Mouse (Mus musculus) intestine, embryonic 15.5 days (tissue): ENCODE results near the gene Has3. TPM values are rescaled to one million over a fixed set of nuclear protein-coding genes. Genes with fewer than 3 reads are reported as not detected.
"Not testable (repeated sequence)": the region's sequence is repeated elsewhere in the genome, so short reads cannot be mapped to it uniquely, and the experiment has no call there.

Experiments used
- ATAC-seq: fragments of 200-750 bp; cut with Nextera tagmentation; 2 replicates; pipeline ENCODE4 v1.8.0; 2017; ENCODE audit warnings: moderate TSS enrichment, moderate library complexity
- H3K27ac ChIP-seq: fragments of 300-500 bp; sonication (generic); 2 replicates; pipeline ENCODE4 v1.5.1; 2015; ENCODE audit warnings: mild to moderate bottlenecking, inconsistent platforms
- H3K27me3 ChIP-seq: fragments of 300-500 bp; sonication (generic); replicated peaks from 2 replicates; pipeline ENCODE4 v1.6.1; 2015; ENCODE audit warnings: inconsistent platforms
- H3K36me3 ChIP-seq: fragments of 300-500 bp; sonication (generic); 2 replicates; pipeline ENCODE4 v1.6.1; 2015; ENCODE audit warnings: inconsistent platforms
- H3K4me1 ChIP-seq: fragments of 300-500 bp; sonication (generic); replicated peaks from 2 replicates; pipeline ENCODE4 v1.6.1; 2015; ENCODE audit warnings: inconsistent platforms
- H3K4me2 ChIP-seq: fragments of 300-500 bp; sonication (generic); replicated peaks from 2 replicates; pipeline ENCODE4 v1.6.1; 2015; ENCODE audit warnings: mild to moderate bottlenecking, inconsistent platforms
- H3K4me3 ChIP-seq: fragments of 300-500 bp; sonication (generic); replicated peaks from 2 replicates; pipeline ENCODE4 v1.5.1; 2015; ENCODE audit warnings: inconsistent platforms
- H3K9ac ChIP-seq: fragments of 300-500 bp; sonication (generic); 2 replicates; pipeline ENCODE4 v1.6.1; 2015; ENCODE audit warnings: inconsistent platforms
- H3K9me3 ChIP-seq: fragments of 300-500 bp; sonication (generic); 2 replicates; pipeline ENCODE4 v1.6.1; 2016; ENCODE audit warnings: inconsistent platforms
- WGBS: fragments of 180-500 bp; shearing (Covaris S2); methylation state at CpG from one replicate; pipeline ENCODE4 v1.1.7; 2015; 5-methylcytosine and 5-hydroxymethylcytosine counted together
- polyA plus RNA-seq: library from polyadenylated mRNA; unstranded; fragments of >200 nt; fragmentation: Nextera tagmentation; extraction: Ambion mirVana; gene quantifications from 2 replicates; pipeline ENCODE4 v1.2.1, GENCODE M21; 2015

Gene Has3
- polyA plus RNA-seq, 1 experiment from 2014 or later = 0.10 TPM

DNA sequence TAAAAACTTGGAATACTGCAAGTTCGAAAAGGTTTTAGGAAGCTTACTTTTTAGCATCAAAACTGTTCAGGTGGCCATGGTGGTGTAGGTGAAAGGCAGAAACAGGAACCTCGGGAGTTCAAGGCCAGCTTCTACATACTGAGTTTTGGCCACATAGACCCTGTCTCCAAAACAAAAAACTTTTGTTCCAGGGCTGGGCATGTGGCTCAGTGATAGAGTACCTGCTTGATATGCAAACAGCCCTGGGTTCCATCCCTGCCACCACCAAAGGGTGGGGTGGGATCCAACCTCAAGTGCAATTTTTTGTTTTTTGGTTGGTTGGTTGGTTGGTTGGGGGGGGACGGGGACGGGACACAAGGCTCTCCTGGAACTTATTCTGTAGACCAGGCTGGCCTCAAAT lies 55.4 kb downstream of the Has3 start:
- Histone ChIP-seq H3K27me3 (no peaks in the 10 kb centered on the region), H3K27ac (no peak overlapping the region), H3K9me3 (no peaks in the 10 kb centered on the region), H3K36me3 (peaks cover 7% of the 10 kb centered on the region; the same call in 1 of the 2 replicates), H3K9ac (no peak overlapping the region), H3K4me2 (no peak overlapping the region), H3K4me3 (no peak overlapping the region), H3K4me1 (peaks cover 11% of the 10 kb centered on the region; the same call in 1 of the 2 replicates)
- no peak for ATAC-seq
- 88% methylated on average over 4 of the region's 4 CpGs for WGBS

- Histone ChIP-seq H3K4me3 (no peak overlapping the region), H3K27me3 (no peaks in the 10 kb centered on the region), H3K4me1 (peaks cover 12% of the 10 kb centered on the region; the same call in 1 of the 2 replicates), H3K9ac (no peak overlapping the region), H3K27ac (no peak overlapping the region), H3K4me2 (no peak overlapping the region), H3K36me3 (no peaks in the 10 kb centered on the region), H3K9me3 (no peaks in the 10 kb centered on the region)
- WGBS = 55% methylated on average over 4 of the region's 4 CpGs
- no peak for ATAC-seq
Measured at GRCm38 (mm10) chr8:106927247-106927646, 57.2 kb downstream of the Has3 start.

DNA sequence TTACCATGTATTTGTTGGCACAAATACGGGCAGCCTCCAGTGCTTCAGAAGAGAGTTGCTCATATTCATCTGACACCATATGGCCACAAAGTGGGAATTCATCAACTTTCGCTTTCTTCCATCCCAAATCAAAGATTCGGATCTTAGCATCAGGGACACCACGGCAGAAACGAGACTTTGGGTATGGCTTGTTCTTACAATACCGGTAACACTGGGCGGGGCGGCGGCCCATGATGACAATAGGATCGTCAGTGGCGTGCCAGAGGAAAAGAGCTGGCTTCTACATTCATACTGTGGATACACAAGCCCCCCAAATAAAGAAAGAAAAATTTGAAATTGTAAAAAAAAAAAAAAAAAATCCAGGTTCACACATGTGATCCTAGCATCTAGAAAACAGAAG lies 58.1 kb downstream of the Has3 start:
- H3K9ac ChIP-seq, H3K36me3 ChIP-seq, H3K27ac ChIP-seq, ATAC-seq, H3K4me2 ChIP-seq, H3K27me3 ChIP-seq, H3K9me3 ChIP-seq, H3K4me3 ChIP-seq: not testable (repeated sequence)
- H3K4me1 ChIP-seq = peaks cover 18% of the 10 kb centered on the region
- 95% methylated on average over 11 of the region's 11 CpGs for WGBS

GRCm38 (mm10) chr8:106929155-106929913 lies 59.3 kb downstream of the Has3 start:
- H3K27me3 ChIP-seq = no peaks in the 10 kb centered on the region
- peaks cover 18% of the 10 kb centered on the region for H3K4me1 ChIP-seq
- ATAC-seq = no peak
- H3K9ac ChIP-seq = no peak overlapping the region
- H3K4me3 ChIP-seq = no peak overlapping the region
- H3K9me3 ChIP-seq = no peaks in the 10 kb centered on the region
- no peak overlapping the region for H3K4me2 ChIP-seq
- H3K36me3 ChIP-seq = no peaks in the 10 kb centered on the region
- whole genome bisulfite sequencing = 37% methylated on average over 6 of the region's 6 CpGs
- H3K27ac ChIP-seq = peak overlapping the region; percentile 52

DNA sequence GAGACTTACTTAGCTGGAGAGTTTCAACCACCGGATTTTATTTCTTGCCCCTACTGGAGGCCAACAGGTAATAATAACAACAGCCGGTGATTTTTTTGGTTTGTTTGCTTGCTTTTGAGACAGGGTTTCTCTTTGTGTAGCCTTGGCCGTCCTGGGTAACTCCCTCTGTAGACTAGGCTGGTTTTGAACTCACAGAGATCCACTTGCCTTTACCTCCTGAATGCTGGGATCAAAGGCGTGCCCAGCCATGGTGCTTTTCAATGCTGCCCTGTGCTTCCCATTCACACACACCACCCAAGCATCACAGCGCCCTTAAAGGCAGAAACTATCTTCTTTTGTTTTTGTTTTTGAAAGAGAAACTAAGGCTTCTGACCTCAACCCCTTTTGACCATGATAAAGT lies 59.9 kb downstream of the Has3 start:
- no peak overlapping the region for H3K9ac ChIP-seq
- H3K36me3 ChIP-seq = no peaks in the 10 kb centered on the region
- peaks cover 18% of the 10 kb centered on the region for H3K4me1 ChIP-seq
- no peaks in the 10 kb centered on the region for H3K9me3 ChIP-seq
- ATAC-seq = no peak
- H3K4me3 ChIP-seq = no peak overlapping the region
- H3K27ac ChIP-seq = peak overlapping the region; percentile 52
- 67% methylated on average over 5 of the region's 5 CpGs for WGBS
- H3K4me2 ChIP-seq = no peak overlapping the region
- no peaks in the 10 kb centered on the region for H3K27me3 ChIP-seq

DNA sequence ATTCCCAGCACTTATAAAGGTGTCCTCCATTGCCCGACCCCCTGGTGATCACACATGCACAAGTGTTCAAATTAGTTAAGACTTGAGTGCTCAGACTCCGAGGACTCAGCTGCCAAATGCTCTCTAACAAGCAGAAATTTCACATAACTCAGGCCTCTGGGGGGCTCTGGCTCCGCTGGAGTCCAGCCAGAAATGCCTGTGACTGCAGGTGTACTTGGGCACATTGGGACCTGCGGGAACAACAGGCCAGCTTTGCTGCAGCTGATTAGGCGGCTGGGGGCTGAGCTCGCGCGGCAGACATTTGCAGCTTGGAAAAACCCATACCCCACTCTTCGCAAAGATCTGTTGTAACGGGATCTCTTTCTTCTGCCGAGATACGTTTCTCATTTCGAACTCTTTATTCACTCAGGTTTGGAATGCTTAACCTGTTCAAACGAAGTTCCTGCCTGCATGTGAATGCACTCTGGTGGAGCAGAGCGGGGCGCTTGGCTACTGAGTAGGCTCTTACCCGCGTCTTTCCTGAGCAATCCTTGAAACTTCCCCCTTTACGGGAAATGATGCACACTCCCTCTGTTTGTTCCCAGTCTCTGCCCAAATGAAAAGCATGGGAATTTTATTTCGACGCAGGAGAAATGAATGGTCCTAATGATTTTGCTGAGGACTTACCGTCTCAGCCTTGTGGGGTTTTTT lies 62.5 kb downstream of the Has3 start:
- WGBS = 17% methylated on average over 22 of the region's 22 CpGs
- H3K27ac ChIP-seq = no peak overlapping the region
- ATAC-seq = no peak

DNA sequence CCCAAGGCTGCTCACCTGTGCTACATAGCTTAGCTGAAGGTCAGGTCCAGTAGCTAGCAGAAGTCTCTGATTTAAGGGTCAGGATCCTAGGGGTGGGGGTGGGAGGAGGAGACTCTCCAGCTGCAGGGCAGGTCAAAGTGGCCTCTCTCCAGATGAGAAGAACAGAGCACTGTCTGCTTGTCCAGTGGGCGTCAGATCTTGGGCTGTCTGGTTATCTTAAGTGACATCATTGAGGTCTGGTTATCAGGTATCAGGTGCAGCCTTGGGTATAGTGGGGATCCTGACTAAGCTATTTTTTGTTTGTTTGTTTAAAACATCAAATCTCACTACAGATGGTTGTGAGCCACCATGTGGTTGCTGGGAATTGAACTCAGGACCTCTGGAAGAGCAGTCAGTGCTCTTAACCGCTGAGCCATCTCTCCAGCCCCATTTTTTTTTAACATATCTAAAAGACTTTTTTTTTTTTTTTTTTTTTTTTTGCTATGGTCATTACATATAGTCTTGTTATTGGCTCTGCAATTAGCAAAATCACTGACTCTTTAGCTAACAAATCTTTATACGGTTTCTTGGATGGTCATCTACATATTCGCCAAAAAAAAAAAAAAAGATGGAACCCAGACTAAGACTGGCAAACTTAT lies 63.6 kb downstream of the Has3 start:
- 88% methylated on average over 4 of the region's 4 CpGs for WGBS
- no peaks in the 10 kb centered on the region for H3K36me3 ChIP-seq
- H3K4me2 ChIP-seq = no peak overlapping the region
- H3K4me1 ChIP-seq = peaks cover 22% of the 10 kb centered on the region
- H3K27ac ChIP-seq = no peak overlapping the region
- no peak overlapping the region for H3K4me3 ChIP-seq
- no peaks in the 10 kb centered on the region for H3K27me3 ChIP-seq
- no peak overlapping the region for H3K9ac ChIP-seq
- H3K9me3 ChIP-seq = no peaks in the 10 kb centered on the region
- no peak for ATAC-seq

More for the DNA sequence above, 62.5 kb downstream of the Has3 start:
- Histone ChIP-seq H3K27me3 (no peaks in the 10 kb centered on the region), H3K9me3 (no peaks in the 10 kb centered on the region), H3K4me3 (peak overlapping the region; percentile 16), H3K4me2 (peak overlapping the region; percentile 52), H3K9ac (peak overlapping the region; percentile 21; the same call in 1 of the 2 replicates), H3K4me1 (peaks cover 20% of the 10 kb centered on the region), H3K36me3 (no peaks in the 10 kb centered on the region)

Other genes starting within 250 kb of the Has3 start
- 8.3 and 9.1 TPM in 2 replicates for gene Tango6, start 187.2 kb upstream of the Has3 start, polyA plus RNA-seq
- gene Utp4, start 23.4 kb downstream of the Has3 start, polyA plus RNA-seq = 67.1 and 71.1 TPM in 2 replicates
- gene Sntb2, start 65.5 kb downstream of the Has3 start, polyA plus RNA-seq = 11.3 and 11.4 TPM in 2 replicates
- 59.5 and 63.3 TPM in 2 replicates for gene Vps4a, start 161.0 kb downstream of the Has3 start, polyA plus RNA-seq
- gene Pdf, start 178.4 kb downstream of the Has3 start, polyA plus RNA-seq = 52.5 and 54.8 TPM in 2 replicates
- gene Cog8, start 186.4 kb downstream of the Has3 start, polyA plus RNA-seq = 39.3 and 40.4 TPM in 2 replicates
- gene Nip7, start 186.6 kb downstream of the Has3 start, polyA plus RNA-seq = 92.5 and 97.3 TPM in 2 replicates
- 34.2 and 73.3 TPM in 2 replicates for gene Tmed6, start 195.4 kb downstream of the Has3 start, polyA plus RNA-seq
- 14.8 and 16.4 TPM in 2 replicates for gene Terf2, start 226.3 kb downstream of the Has3 start, polyA plus RNA-seq